Mouse (Mus musculus): Measurements from ENCODE around the gene Nr0b2. TPM values are rescaled to one million over a fixed set of nuclear protein-coding genes. Genes with fewer than 3 reads are reported as not detected.

Nr0b2 gene
- polyA plus RNA-seq, 1 experiment from 2014 or later, result 3.3 TPM

DNA sequence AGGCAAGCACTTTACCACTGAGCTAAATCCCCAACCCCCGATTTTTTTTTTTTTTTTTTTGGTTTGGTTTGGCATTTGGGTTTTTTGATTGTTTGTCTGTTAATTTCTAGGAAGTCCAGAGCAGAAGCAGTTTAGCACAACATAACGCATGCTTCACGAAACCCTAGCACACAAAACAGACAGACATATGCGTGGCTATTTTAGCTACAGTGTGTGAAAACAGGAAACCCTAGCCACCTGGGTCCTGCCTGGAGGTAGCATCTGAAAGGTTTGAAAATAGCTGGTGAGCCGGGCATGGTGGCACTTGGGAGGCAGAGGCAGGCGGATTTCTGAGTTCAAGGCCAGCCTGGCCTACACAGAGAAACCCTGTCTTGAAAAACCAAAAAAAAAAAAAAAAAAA, 42.9 kb downstream of the Nr0b2 start:
- ATAC-seq (ENCODE audit: insufficient number of reproducible peaks, insufficient read depth, low FRiP score, low read depth), result no peak
- 79% methylated on average over 6 of the region's 6 CpGs for WGBS
- no peak overlapping the region for H3K4me3 ChIP-seq (ENCODE audit: low read depth, low read length)
- peaks cover 5% of the 10 kb centered on the region; the same call in 1 of the 2 replicates for H3K4me1 ChIP-seq (ENCODE audit: control insufficient read depth, insufficient read depth, low read length)
- no peak overlapping the region for H3K4me2 ChIP-seq (replicated peaks; ENCODE audit: low read depth, low read length)
- no peak overlapping the region for H3K9ac ChIP-seq (replicated peaks; ENCODE audit: low read depth, low read length)
- 0 out of 2 replicates have a peak, but pooled peaks cover 3% of the 10 kb centered on the region for H3K27me3 ChIP-seq (ENCODE audit: control insufficient read depth, insufficient read depth, low read length)
- H3K36me3 ChIP-seq (ENCODE audit: control insufficient read depth, insufficient read depth, low read length), result peaks cover 4% of the 10 kb centered on the region; the same call in 1 of the 2 replicates
- H3K9me3 ChIP-seq (ENCODE audit: control insufficient read depth, low read depth, low read length), result no peaks in the 10 kb centered on the region
- no peak overlapping the region for H3K27ac ChIP-seq (ENCODE audit: low read length)

- H3K4me1 ChIP-seq (ENCODE audit: control insufficient read depth, insufficient read depth, low read length), result peaks cover 5% of the 10 kb centered on the region; the same call in 1 of the 2 replicates
- no peaks in the 10 kb centered on the region for H3K9me3 ChIP-seq (ENCODE audit: control insufficient read depth, low read depth, low read length)
- ATAC-seq (ENCODE audit: insufficient number of reproducible peaks, insufficient read depth, low FRiP score, low read depth), result no peak
- H3K27ac ChIP-seq (ENCODE audit: low read length), result peak overlapping the region; percentile 85
- H3K9ac ChIP-seq (replicated peaks; ENCODE audit: low read depth, low read length), result no peak overlapping the region
- WGBS, result 34% methylated on average over 4 of the region's 4 CpGs
- peaks cover 15% of the 10 kb centered on the region for H3K27me3 ChIP-seq (ENCODE audit: control insufficient read depth, insufficient read depth, low read length)
- no peaks in the 10 kb centered on the region for H3K36me3 ChIP-seq (ENCODE audit: control insufficient read depth, insufficient read depth, low read length)
- H3K4me2 ChIP-seq (replicated peaks; ENCODE audit: low read depth, low read length), result peak overlapping the region; percentile 87
- H3K4me3 ChIP-seq (ENCODE audit: low read depth, low read length), result no peak overlapping the region
Observed at GRCm38 (mm10) chr4:133598616-133599015, 45.4 kb downstream of the Nr0b2 start.

DNA sequence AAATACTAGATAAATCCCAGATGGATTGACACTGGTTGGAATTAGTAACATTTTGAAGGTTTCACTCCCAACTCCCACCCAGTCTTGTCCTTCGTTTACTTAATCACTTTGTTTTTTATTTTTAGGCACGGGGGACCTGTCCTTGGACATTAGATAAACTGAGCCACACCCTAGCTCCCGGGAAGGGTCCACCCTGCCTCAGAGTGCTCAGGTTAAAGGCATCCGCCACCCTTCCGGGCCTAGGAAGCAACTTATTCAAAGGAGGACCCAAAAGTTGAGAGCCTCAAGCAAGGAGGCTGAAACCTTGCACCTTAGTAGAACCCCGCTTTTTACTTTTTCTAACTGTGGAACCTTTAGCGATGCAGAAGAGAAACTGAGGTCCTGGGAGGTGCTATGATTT, 45.9 kb downstream of the Nr0b2 start:
- no peak for ATAC-seq (ENCODE audit: insufficient number of reproducible peaks, insufficient read depth, low FRiP score, low read depth)
- WGBS, result 15% methylated on average over 7 of the region's 7 CpGs

DNA sequence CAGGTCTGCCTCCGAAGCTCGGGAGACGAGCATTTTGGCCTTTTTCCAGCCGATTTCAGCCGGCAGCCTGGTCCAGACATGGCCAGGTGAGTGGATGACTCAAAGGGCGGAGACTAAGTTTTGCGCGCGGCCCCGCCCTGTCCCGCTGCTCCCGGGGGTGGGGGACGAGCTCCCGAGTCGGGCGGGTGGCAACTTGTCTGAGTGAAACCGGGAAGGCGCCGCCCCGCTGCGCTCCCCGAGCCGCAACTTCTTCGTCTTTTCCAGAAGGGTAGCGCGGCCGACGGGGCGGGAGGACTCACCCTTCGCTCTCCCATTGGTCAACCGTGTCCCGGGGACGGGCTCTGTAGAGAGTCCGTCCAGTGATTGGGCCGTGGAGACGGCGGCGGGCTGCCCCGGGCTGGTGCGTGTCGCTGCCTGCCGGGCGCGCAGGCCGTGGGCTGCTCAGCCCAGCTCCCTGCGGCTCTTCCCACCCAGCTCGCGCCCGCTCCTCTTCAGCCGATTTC, 46.4 kb downstream of the Nr0b2 start:
- Histone ChIP-seq H3K4me3 (ENCODE audit: low read depth, low read length) (peak overlapping the region; percentile 47), H3K4me1 (ENCODE audit: control insufficient read depth, insufficient read depth, low read length) (peaks cover 5% of the 10 kb centered on the region; the same call in 1 of the 2 replicates), H3K27me3 (ENCODE audit: control insufficient read depth, insufficient read depth, low read length) (peaks cover 15% of the 10 kb centered on the region), H3K27ac (ENCODE audit: low read length) (peak overlapping the region; percentile 85), H3K36me3 (ENCODE audit: control insufficient read depth, insufficient read depth, low read length) (0 out of 2 replicates have a peak, but pooled peaks cover 4% of the 10 kb centered on the region), H3K9me3 (ENCODE audit: control insufficient read depth, low read depth, low read length) (no peaks in the 10 kb centered on the region), H3K9ac (replicated peaks; ENCODE audit: low read depth, low read length) (peak overlapping the region; percentile 46), H3K4me2 (replicated peaks; ENCODE audit: low read depth, low read length) (peak overlapping the region; percentile 87)
- WGBS, result under 1% methylated on average over 50 of the region's 50 CpGs
- peak; percentile 93 for ATAC-seq (ENCODE audit: insufficient number of reproducible peaks, insufficient read depth, low FRiP score, low read depth)

More for the DNA sequence above, 45.9 kb downstream of the Nr0b2 start:
- peak overlapping the region; percentile 46 for H3K9ac ChIP-seq (replicated peaks; ENCODE audit: low read depth, low read length)
- peaks cover 15% of the 10 kb centered on the region for H3K27me3 ChIP-seq (ENCODE audit: control insufficient read depth, insufficient read depth, low read length)
- no peaks in the 10 kb centered on the region for H3K9me3 ChIP-seq (ENCODE audit: control insufficient read depth, low read depth, low read length)
- peak overlapping the region; percentile 47 for H3K4me3 ChIP-seq (ENCODE audit: low read depth, low read length)
- peaks cover 5% of the 10 kb centered on the region; the same call in 1 of the 2 replicates for H3K4me1 ChIP-seq (ENCODE audit: control insufficient read depth, insufficient read depth, low read length)
- H3K27ac ChIP-seq (ENCODE audit: low read length), result peak overlapping the region; percentile 85
- H3K36me3 ChIP-seq (ENCODE audit: control insufficient read depth, insufficient read depth, low read length), result 0 out of 2 replicates have a peak, but pooled peaks cover 2% of the 10 kb centered on the region
- H3K4me2 ChIP-seq (replicated peaks; ENCODE audit: low read depth, low read length), result peak overlapping the region; percentile 87

- H3K9ac ChIP-seq (replicated peaks; ENCODE audit: low read depth, low read length), result peak overlapping the region; percentile 46
- ATAC-seq (ENCODE audit: insufficient number of reproducible peaks, insufficient read depth, low FRiP score, low read depth), result no peak
- peaks cover 15% of the 10 kb centered on the region for H3K27me3 ChIP-seq (ENCODE audit: control insufficient read depth, insufficient read depth, low read length)
- H3K4me1 ChIP-seq (ENCODE audit: control insufficient read depth, insufficient read depth, low read length), result peaks cover 5% of the 10 kb centered on the region; the same call in 1 of the 2 replicates
- WGBS, result 15% methylated on average over 9 of the region's 9 CpGs
- 0 out of 2 replicates have a peak, but pooled peaks cover 4% of the 10 kb centered on the region for H3K36me3 ChIP-seq (ENCODE audit: control insufficient read depth, insufficient read depth, low read length)
- peak overlapping the region; percentile 75 for H3K27ac ChIP-seq (ENCODE audit: low read length)
- H3K4me3 ChIP-seq (ENCODE audit: low read depth, low read length), result peak overlapping the region; percentile 47
- no peaks in the 10 kb centered on the region for H3K9me3 ChIP-seq (ENCODE audit: control insufficient read depth, low read depth, low read length)
- H3K4me2 ChIP-seq (replicated peaks; ENCODE audit: low read depth, low read length), result peak overlapping the region; percentile 87
Observed at GRCm38 (mm10) chr4:133600306-133600705, 47.1 kb downstream of the Nr0b2 start.

DNA sequence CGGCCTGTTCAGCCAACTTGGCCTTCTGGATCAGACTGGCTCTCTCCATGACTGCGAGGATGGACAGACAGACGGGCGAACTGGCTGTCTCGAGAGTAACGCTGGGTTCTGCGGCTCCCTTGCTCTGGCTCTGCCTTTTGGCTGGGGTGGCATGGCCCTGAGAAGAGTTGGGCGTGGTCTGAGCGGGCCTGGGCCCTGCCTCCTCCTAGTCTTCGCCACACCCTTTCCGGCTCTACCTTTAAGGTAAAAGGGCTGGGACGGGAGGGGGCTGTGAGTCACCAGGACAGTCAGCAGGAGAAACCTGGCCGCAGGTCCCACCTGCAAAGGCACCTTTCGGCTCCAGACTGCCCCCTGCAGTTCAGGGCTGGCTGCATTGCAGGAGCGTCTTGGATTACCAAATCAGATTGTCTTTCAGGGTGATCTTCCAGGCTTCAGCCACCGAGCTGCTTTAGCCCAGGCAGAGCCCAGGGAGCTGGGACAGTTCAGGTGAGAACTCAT, 48.6 kb downstream of the Nr0b2 start, which contains the start of gene Sfn:
Sfn (minus strand) TSS at position 448 of the 498 bp plus-strand sequence.
- Histone ChIP-seq H3K36me3 (ENCODE audit: control insufficient read depth, insufficient read depth, low read length) (peaks cover 8% of the 10 kb centered on the region; the same call in 1 of the 2 replicates), H3K9me3 (ENCODE audit: control insufficient read depth, low read depth, low read length) (no peaks in the 10 kb centered on the region), H3K4me1 (ENCODE audit: control insufficient read depth, insufficient read depth, low read length) (peaks cover 5% of the 10 kb centered on the region; the same call in 1 of the 2 replicates), H3K27me3 (ENCODE audit: control insufficient read depth, insufficient read depth, low read length) (peaks cover 15% of the 10 kb centered on the region), H3K4me2 (replicated peaks; ENCODE audit: low read depth, low read length) (peak within 1 kb of the TSS; percentile 35), H3K4me3 (ENCODE audit: low read depth, low read length) (peak within 1 kb of the TSS; percentile 25), H3K27ac (ENCODE audit: low read length) (peak within 1 kb of the TSS; percentile 53; the same call in 1 of the 2 replicates), H3K9ac (replicated peaks; ENCODE audit: low read depth, low read length) (no peak within 1 kb of the TSS)
- WGBS, result 3% methylated on average over 16 of the region's 16 CpGs
- ATAC-seq (ENCODE audit: insufficient number of reproducible peaks, insufficient read depth, low FRiP score, low read depth), result peak; percentile 73

DNA sequence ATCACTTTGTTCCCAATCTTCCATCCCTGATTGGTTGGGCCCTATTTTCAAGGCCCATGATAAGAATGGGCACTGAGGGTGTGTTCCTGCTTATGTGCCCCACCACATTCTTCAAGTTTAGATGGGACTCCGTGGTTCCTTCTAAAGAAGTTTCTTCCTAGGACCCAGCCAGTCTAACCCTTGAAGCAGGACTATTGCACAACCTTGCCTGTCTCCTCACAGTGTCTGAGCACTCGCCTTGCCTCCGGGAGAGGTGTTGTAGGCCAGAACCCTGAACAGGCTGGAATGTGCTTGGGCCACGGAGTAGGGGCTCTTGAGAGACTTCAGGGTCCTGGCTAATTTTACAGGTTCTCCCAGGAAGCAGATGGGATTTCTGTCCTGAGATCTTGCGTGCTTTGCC, 49.9 kb downstream of the Nr0b2 start:
- WGBS, result 91% methylated on average over 5 of the region's 5 CpGs
- ATAC-seq (ENCODE audit: insufficient number of reproducible peaks, insufficient read depth, low FRiP score, low read depth), result no peak
- Histone ChIP-seq H3K4me3 (ENCODE audit: low read depth, low read length) (no peak overlapping the region), H3K4me1 (ENCODE audit: control insufficient read depth, insufficient read depth, low read length) (peaks cover 9% of the 10 kb centered on the region; the same call in 1 of the 2 replicates), H3K36me3 (ENCODE audit: control insufficient read depth, insufficient read depth, low read length) (peaks cover 9% of the 10 kb centered on the region; the same call in 1 of the 2 replicates), H3K4me2 (replicated peaks; ENCODE audit: low read depth, low read length) (no peak overlapping the region), H3K9me3 (ENCODE audit: control insufficient read depth, low read depth, low read length) (no peaks in the 10 kb centered on the region), H3K27me3 (ENCODE audit: control insufficient read depth, insufficient read depth, low read length) (peaks cover 15% of the 10 kb centered on the region), H3K9ac (replicated peaks; ENCODE audit: low read depth, low read length) (no peak overlapping the region), H3K27ac (ENCODE audit: low read length) (peak overlapping the region; percentile 39; the same call in 1 of the 2 replicates)

- Histone ChIP-seq H3K4me2 (replicated peaks; ENCODE audit: low read depth, low read length) (no peak overlapping the region), H3K36me3 (ENCODE audit: control insufficient read depth, insufficient read depth, low read length) (peaks cover 14% of the 10 kb centered on the region; the same call in 1 of the 2 replicates), H3K4me3 (ENCODE audit: low read depth, low read length) (no peak overlapping the region), H3K9me3 (ENCODE audit: control insufficient read depth, low read depth, low read length) (no peaks in the 10 kb centered on the region), H3K4me1 (ENCODE audit: control insufficient read depth, insufficient read depth, low read length) (peaks cover 8% of the 10 kb centered on the region; the same call in 1 of the 2 replicates), H3K27ac (ENCODE audit: low read length) (no peak overlapping the region), H3K27me3 (ENCODE audit: control insufficient read depth, insufficient read depth, low read length) (peaks cover 12% of the 10 kb centered on the region), H3K9ac (replicated peaks; ENCODE audit: low read depth, low read length) (0 out of 2 replicates have a peak overlapping the region, but pooled peaks have one; percentile 4)
- ATAC-seq (ENCODE audit: insufficient number of reproducible peaks, insufficient read depth, low FRiP score, low read depth), result no peak
- 87% methylated on average over 7 of the region's 7 CpGs for WGBS
Observed at GRCm38 (mm10) chr4:133604175-133604574, 51.0 kb downstream of the Nr0b2 start.
